Mouse (Mus musculus) heart, adult 2 months (tissue): Measurements from ENCODE around the gene Sfswap. TPM values are rescaled to one million over a fixed set of nuclear protein-coding genes. Genes with fewer than 3 reads are reported as not detected.

Source experiments
- DNase-seq, 2 experiments: peaks; one replicate each; pipeline ENCODE4 v3.0.0; 2021
- H3K27ac ChIP-seq: fragments of 200-600 bp; 2 replicates; pipeline ENCODE4 v1.8.1; 2022
- H3K27me3 ChIP-seq: fragments of 200-500 bp; 2 replicates; pipeline ENCODE4 v1.6.1; 2012; ENCODE audit warnings: mild to moderate bottlenecking, low read length, inconsistent platforms, mixed read lengths; ENCODE audit not compliant: control insufficient read depth, insufficient read depth
- H3K36me3 ChIP-seq: fragments of 200-500 bp; 2 replicates; pipeline ENCODE4 v1.6.1; 2012; ENCODE audit warnings: low read length, inconsistent platforms; ENCODE audit not compliant: control insufficient read depth, insufficient read depth
- H3K4me1 ChIP-seq: fragments of 200-500 bp; 2 replicates; pipeline ENCODE4 v1.6.1; 2011; ENCODE audit warnings: low read length; ENCODE audit not compliant: control insufficient read depth, insufficient read depth
- H3K4me3 ChIP-seq: fragments of 200-600 bp; 2 replicates; pipeline ENCODE4 v1.8.1; 2022
- H3K79me2 ChIP-seq: fragments of 200-500 bp; replicated peaks from 2 replicates; pipeline ENCODE4 v1.6.1; 2012; ENCODE audit warnings: mild to moderate bottlenecking, inconsistent platforms, low read length, moderate library complexity, mixed read lengths; ENCODE audit not compliant: control insufficient read depth, insufficient read depth
- H3K9ac ChIP-seq: fragments of 200-500 bp; 2 replicates; pipeline ENCODE4 v1.6.1; 2012; ENCODE audit warnings: low read depth, mild to moderate bottlenecking, control low read depth, inconsistent platforms, low read length, mixed read lengths
- CTCF ChIP-seq: fragments of 200-600 bp; IDR thresholded peaks from 2 replicates; pipeline ENCODE4 v1.8.1; 2022; ENCODE audit warnings: antibody characterized with exemption, mild to moderate bottlenecking, moderate library complexity
- EP300 ChIP-seq: fragments of 200-500 bp; IDR thresholded peaks from 2 replicates; pipeline ENCODE4 v1.6.1; 2011; ENCODE audit warnings: low read depth, low read length, control low read depth; ENCODE audit not compliant: insufficient read depth
- POLR2A ChIP-seq: fragments of 200-500 bp; IDR thresholded peaks from 2 replicates; pipeline ENCODE4 v1.6.1; 2011; ENCODE audit warnings: mild to moderate bottlenecking, low read depth, low read length, control low read depth; ENCODE audit not compliant: insufficient read depth
- WGBS: fragments of 180-500 bp; shearing (Covaris S2); methylation state at CpG from one replicate; pipeline ENCODE4 v1.1.7; 2018; 5-methylcytosine and 5-hydroxymethylcytosine counted together
- intact Hi-C: fragments of 180-260 bp; cut with DNase I; formaldehyde crosslinking; loops from one replicate; pipeline ENCODE4 v1.15.1; 2025
- polyA plus RNA-seq: library from polyadenylated mRNA; depleted of rRNA; stranded (reverse); fragments of >200 nt; gene quantifications from 2 replicates; pipeline ENCODE4 v1.2.3, GENCODE M21; 2012
- total RNA-seq, 2 experiments: library from RNA; stranded (reverse); gene quantifications; 2 replicates each; pipeline ENCODE4 v1.2.3; 2021

The Sfswap gene
- total and polyA plus RNA-seq, 3 experiments: 24.1 to 33.1 (median 25.9) TPM

GRCm38 (mm10) chr5:129568596-129568995, 67.6 kb downstream of the Sfswap start:
- intact Hi-C loops: no loop called here
- H3K27me3 ChIP-seq: no peaks in the 10 kb centered on the region
- H3K4me1 ChIP-seq: no peaks in the 10 kb centered on the region
- no peaks in the 10 kb centered on the region for H3K79me2 ChIP-seq
- H3K27ac ChIP-seq: no peak overlapping the region
- H3K4me3 ChIP-seq: no peak overlapping the region
- TF ChIP-seq POLR2A (no peak), EP300 (no peak), CTCF (no peak)
- H3K9ac ChIP-seq: no peak overlapping the region
- no peak for DNase-seq
- no peaks in the 10 kb centered on the region for H3K36me3 ChIP-seq
- 88% methylated on average over 4 of the region's 4 CpGs for WGBS

GRCm38 (mm10) chr5:129578201-129578600, 77.2 kb downstream of the Sfswap start:
- no peaks in the 10 kb centered on the region for H3K36me3 ChIP-seq
- no peak for DNase-seq
- TF ChIP-seq CTCF: no peak
- no peak for TF ChIP-seq EP300
- TF ChIP-seq POLR2A: no peak
- H3K79me2 ChIP-seq: no peaks in the 10 kb centered on the region
- H3K9ac ChIP-seq: no peak overlapping the region
- no peaks in the 10 kb centered on the region for H3K4me1 ChIP-seq
- H3K27ac ChIP-seq: no peak overlapping the region
- H3K4me3 ChIP-seq: no peak overlapping the region
- H3K27me3 ChIP-seq: no peaks in the 10 kb centered on the region
- intact Hi-C loops: no loop called here
- whole genome bisulfite sequencing: 31% methylated on average over 12 of the region's 12 CpGs

GRCm38 (mm10) chr5:129580046-129580445, 79.0 kb downstream of the Sfswap start:
- Histone ChIP-seq H3K79me2 (no peaks in the 10 kb centered on the region), H3K9ac (no peak overlapping the region), H3K36me3 (no peaks in the 10 kb centered on the region), H3K4me1 (peaks cover 1% of the 10 kb centered on the region; the same call in 1 of the 2 replicates), H3K27me3 (0 out of 2 replicates have a peak, but pooled peaks cover 2% of the 10 kb centered on the region), H3K27ac (no peak overlapping the region), H3K4me3 (no peak overlapping the region)
- TF ChIP-seq EP300: no peak
- no peak for TF ChIP-seq CTCF
- no peak for TF ChIP-seq POLR2A
- DNase-seq: no peak
- intact Hi-C loops: no loop called here
- WGBS: 7% methylated on average over 6 of the region's 6 CpGs

- TF ChIP-seq EP300 (no peak), POLR2A (no peak), CTCF (no peak)
- no peak overlapping the region for H3K27ac ChIP-seq
- WGBS: 52% methylated on average over 9 of the region's 9 CpGs
- peaks cover 1% of the 10 kb centered on the region; the same call in 1 of the 2 replicates for H3K4me1 ChIP-seq
- H3K36me3 ChIP-seq: no peaks in the 10 kb centered on the region
- no peak for DNase-seq
- 0 out of 2 replicates have a peak, but pooled peaks cover 2% of the 10 kb centered on the region for H3K27me3 ChIP-seq
- intact Hi-C loops: no loop called here
- no peaks in the 10 kb centered on the region for H3K79me2 ChIP-seq
- H3K4me3 ChIP-seq: no peak overlapping the region
- H3K9ac ChIP-seq: no peak overlapping the region
Observed at GRCm38 (mm10) chr5:129580572-129580971, 79.6 kb downstream of the Sfswap start.

GRCm38 (mm10) chr5:129581015-129581414, 80.0 kb downstream of the Sfswap start:
- no peaks in the 10 kb centered on the region for H3K36me3 ChIP-seq
- H3K79me2 ChIP-seq: no peaks in the 10 kb centered on the region
- peaks cover 1% of the 10 kb centered on the region; the same call in 1 of the 2 replicates for H3K4me1 ChIP-seq
- no peak overlapping the region for H3K4me3 ChIP-seq
- WGBS: 57% methylated on average over 7 of the region's 7 CpGs
- no peak overlapping the region for H3K27ac ChIP-seq
- no peak for TF ChIP-seq EP300
- TF ChIP-seq POLR2A: no peak
- DNase-seq: no peak
- intact Hi-C loops: no loop called here
- no peak overlapping the region for H3K9ac ChIP-seq
- H3K27me3 ChIP-seq: 0 out of 2 replicates have a peak, but pooled peaks cover 2% of the 10 kb centered on the region

GRCm38 (mm10) chr5:129583331-129583730, 82.3 kb downstream of the Sfswap start:
- Histone ChIP-seq H3K36me3 (no peaks in the 10 kb centered on the region), H3K27me3 (0 out of 2 replicates have a peak, but pooled peaks cover 2% of the 10 kb centered on the region), H3K27ac (no peak overlapping the region), H3K79me2 (no peaks in the 10 kb centered on the region), H3K4me3 (peak overlapping the region; percentile 92), H3K4me1 (peaks cover 1% of the 10 kb centered on the region; the same call in 1 of the 2 replicates), H3K9ac (peak overlapping the region; percentile 29; the same call in 1 of the 2 replicates)
- TF ChIP-seq POLR2A (no peak), CTCF (no peak), EP300 (no peak)
- intact Hi-C loops: loop anchor here (2.0 kb wide), 1 partner anchor 327 kb away; no protein-coding TSS in a partner anchor
- under 1% methylated on average over 12 of the region's 12 CpGs for WGBS
- DNase-seq: no peak
